Mouse (Mus musculus) forebrain, embryonic 14.5 days (tissue): ENCODE results near the gene Grpel1. TPM values are rescaled to one million over a fixed set of nuclear protein-coding genes. Genes with fewer than 3 reads are reported as not detected.
A peak's percentile ranks its signal among the peaks of the same experiment; 100 is the strongest.

Experiments
- ATAC-seq: fragments of 200-750 bp; cut with Nextera tagmentation; 2 replicates; pipeline ENCODE4 v1.8.0; 2017; ENCODE audit warnings: mild to moderate bottlenecking, moderate library complexity
- DNase-seq: peaks from one replicate; pipeline ENCODE4 v3.0.0-alpha.2; 2015; ENCODE audit warnings: low spot score
- H3K27ac ChIP-seq: fragments of 300-500 bp; sonication (generic); 2 replicates; pipeline ENCODE4 v1.5.1; 2014; ENCODE audit warnings: low read depth, mild to moderate bottlenecking, control low read depth, low read length, moderate library complexity
- H3K27me3 ChIP-seq: fragments of 300-500 bp; sonication (generic); replicated peaks from 2 replicates; pipeline ENCODE4 v1.6.1; 2014; ENCODE audit warnings: low read length, control low read depth, mixed read lengths; ENCODE audit not compliant: control insufficient read depth, insufficient read depth
- H3K36me3 ChIP-seq: fragments of 300-500 bp; sonication (generic); 2 replicates; pipeline ENCODE4 v1.6.1; 2014; ENCODE audit warnings: low read length, control low read depth; ENCODE audit not compliant: control insufficient read depth, insufficient read depth
- H3K4me1 ChIP-seq: fragments of 300-500 bp; sonication (generic); 2 replicates; pipeline ENCODE4 v1.6.1; 2014; ENCODE audit warnings: antibody characterized with exemption, low read length, control low read depth; ENCODE audit not compliant: control insufficient read depth, insufficient read depth
- H3K4me2 ChIP-seq: fragments of 300-500 bp; sonication (generic); 2 replicates; pipeline ENCODE4 v1.6.1; 2014; ENCODE audit warnings: mild to moderate bottlenecking, control low read depth, low read length
- H3K4me3 ChIP-seq: fragments of 300-500 bp; sonication (generic); 2 replicates; pipeline ENCODE4 v1.5.1; 2014; ENCODE audit warnings: low read depth, low read length, control low read depth
- H3K9ac ChIP-seq: fragments of 300-500 bp; sonication (generic); 2 replicates; pipeline ENCODE4 v1.6.1; 2014; ENCODE audit warnings: mild to moderate bottlenecking, low read length, control low read depth, moderate library complexity
- H3K9me3 ChIP-seq: fragments of 300-500 bp; sonication (generic); replicated peaks from 2 replicates; pipeline ENCODE4 v1.6.1; 2016; ENCODE audit warnings: low read length, control low read depth, mixed read lengths; ENCODE audit not compliant: control insufficient read depth
- WGBS: fragments of 180-500 bp; shearing (Covaris S2); extraction: QIAGEN DNeasy Blood & Tissue Kit; methylation state at CpG from one replicate; pipeline ENCODE4 v1.1.7; 2014; 5-methylcytosine and 5-hydroxymethylcytosine counted together
- polyA plus RNA-seq: library from polyadenylated mRNA; unstranded; fragments of >200 nt; fragmentation: Nextera tagmentation; extraction: Ambion mirVana; gene quantifications from 2 replicates; pipeline ENCODE4 v1.2.1, GENCODE M21; 2014

The Grpel1 gene
- polyA plus RNA-seq, 1 experiment from 2014 or later: 58.5 TPM

DNA sequence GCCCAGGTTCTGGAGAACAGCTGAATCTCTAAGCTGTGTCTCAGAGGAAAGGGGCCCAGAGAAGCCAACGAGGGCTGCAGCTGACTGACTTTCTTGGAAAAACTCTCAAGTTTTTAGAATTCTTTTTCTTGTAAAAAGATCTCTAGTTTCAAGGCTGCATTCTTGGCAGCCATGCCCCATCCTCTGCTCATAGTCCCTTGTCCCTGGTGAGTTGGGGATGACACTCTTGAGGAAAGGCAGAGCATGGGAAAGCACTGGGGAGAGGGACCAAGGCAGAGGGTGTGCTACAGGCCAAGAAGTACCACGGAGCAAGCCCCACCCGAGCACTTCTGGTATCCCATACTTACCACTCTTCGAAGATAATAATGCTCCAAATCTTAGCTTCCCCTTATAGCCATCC lies 27.9 kb upstream of the Grpel1 start:
- H3K9ac ChIP-seq: no peak overlapping the region
- ATAC-seq: no peak

DNA sequence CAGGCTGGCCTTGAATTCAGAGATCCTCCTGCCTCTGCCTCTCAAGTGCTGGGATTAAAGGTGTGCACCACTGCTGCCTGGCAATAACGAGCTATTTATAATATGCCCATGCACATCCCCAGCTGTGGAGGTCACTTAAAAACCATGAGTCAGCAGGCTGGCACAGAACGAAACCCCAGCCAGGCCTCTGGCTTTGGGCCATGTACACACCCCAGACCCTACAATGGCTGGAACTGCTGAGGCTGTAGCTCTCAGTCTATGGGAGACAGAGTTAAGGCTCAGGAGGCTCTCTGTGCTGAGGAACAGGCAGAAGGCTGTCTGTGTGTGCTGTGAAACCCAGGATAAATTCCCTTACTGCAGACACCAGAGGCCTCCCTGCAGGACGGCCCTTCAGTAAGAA lies 24.1 kb upstream of the Grpel1 start:
- Histone ChIP-seq H3K9me3 (no peaks in the 10 kb centered on the region), H3K4me2 (no peak overlapping the region), H3K27me3 (no peaks in the 10 kb centered on the region), H3K4me1 (no peaks in the 10 kb centered on the region), H3K4me3 (no peak overlapping the region), H3K9ac (no peak overlapping the region), H3K36me3 (no peaks in the 10 kb centered on the region), H3K27ac (no peak overlapping the region)
- WGBS: 64% methylated on average over 3 of the region's 3 CpGs
- DNase-seq (no peak), ATAC-seq (no peak)

More for the DNA sequence above, 27.9 kb upstream of the Grpel1 start:
- Histone ChIP-seq H3K36me3 (no peaks in the 10 kb centered on the region), H3K4me1 (no peaks in the 10 kb centered on the region), H3K4me3 (no peak overlapping the region), H3K27me3 (no peaks in the 10 kb centered on the region), H3K27ac (no peak overlapping the region), H3K4me2 (no peak overlapping the region), H3K9me3 (no peaks in the 10 kb centered on the region)
- DNase-seq: no peak
- 80% methylated on average over 4 of the region's 4 CpGs for WGBS

DNA sequence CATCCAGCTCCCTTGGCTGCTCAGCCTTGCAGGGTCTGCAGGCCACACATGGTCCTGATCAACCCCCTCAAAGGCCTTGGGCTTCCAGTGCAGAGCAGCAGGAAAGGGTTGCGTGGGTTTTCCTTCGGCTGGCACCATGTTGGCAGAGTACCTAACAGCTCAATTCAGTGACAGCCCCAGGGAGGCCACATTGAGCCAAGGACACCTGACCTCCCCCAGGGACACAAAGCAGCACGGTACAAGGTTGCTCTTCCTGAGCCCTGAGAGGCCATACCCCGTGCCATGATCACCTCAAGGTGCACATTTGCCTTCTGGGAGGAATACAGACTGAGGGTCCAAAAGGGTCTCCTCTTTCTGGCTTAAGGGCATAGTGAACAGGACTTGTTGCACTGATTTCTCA lies 20.2 kb upstream of the Grpel1 start:
- ATAC-seq: no peak
- WGBS: 67% methylated on average over 4 of the region's 4 CpGs
- Histone ChIP-seq H3K9me3 (no peaks in the 10 kb centered on the region), H3K9ac (no peak overlapping the region), H3K4me2 (no peak overlapping the region), H3K27ac (no peak overlapping the region), H3K36me3 (no peaks in the 10 kb centered on the region), H3K4me3 (no peak overlapping the region), H3K27me3 (no peaks in the 10 kb centered on the region), H3K4me1 (no peaks in the 10 kb centered on the region)
- no peak for DNase-seq

DNA sequence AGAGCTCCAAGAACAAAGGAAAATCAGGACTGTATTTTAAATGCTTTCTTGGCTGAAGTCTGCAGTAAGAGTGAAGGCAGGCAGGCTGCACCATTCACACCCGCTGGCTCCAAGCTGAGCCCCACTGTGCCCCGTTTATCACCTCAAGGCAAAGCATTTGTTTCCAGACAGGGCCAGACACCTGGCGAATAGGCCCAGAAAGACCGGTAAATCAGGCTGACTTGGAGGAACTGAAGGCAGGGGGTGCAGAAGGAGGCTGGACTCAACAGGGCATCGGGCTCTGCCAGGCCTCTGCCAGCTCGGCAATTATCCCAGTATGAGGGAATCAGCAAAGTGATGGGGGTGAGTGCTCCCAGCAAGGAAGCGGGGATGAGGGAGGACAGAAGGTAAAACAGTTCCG lies 19.8 kb upstream of the Grpel1 start:
- Histone ChIP-seq H3K27ac (no peak overlapping the region), H3K9ac (no peak overlapping the region), H3K36me3 (no peaks in the 10 kb centered on the region), H3K4me3 (no peak overlapping the region), H3K9me3 (no peaks in the 10 kb centered on the region), H3K4me2 (no peak overlapping the region), H3K4me1 (no peaks in the 10 kb centered on the region), H3K27me3 (no peaks in the 10 kb centered on the region)
- 26% methylated on average over 8 of the region's 8 CpGs for WGBS
- DNase-seq: peak; percentile 24
- ATAC-seq: peak; percentile 20; the same call in 1 of the 2 replicates

- H3K4me1 ChIP-seq: no peaks in the 10 kb centered on the region
- H3K4me2 ChIP-seq: no peak overlapping the region
- H3K9me3 ChIP-seq: no peaks in the 10 kb centered on the region
- H3K36me3 ChIP-seq: no peaks in the 10 kb centered on the region
- peak; percentile 29 for DNase-seq
- ATAC-seq: peak; percentile 29; the same call in 1 of the 2 replicates
- H3K27ac ChIP-seq: peak overlapping the region; percentile 44; the same call in 1 of the 2 replicates
- no peak overlapping the region for H3K4me3 ChIP-seq
- WGBS: 41% methylated on average over 9 of the region's 9 CpGs
- no peaks in the 10 kb centered on the region for H3K27me3 ChIP-seq
- H3K9ac ChIP-seq: no peak overlapping the region
Observed at GRCm38 (mm10) chr5:36446166-36446890, 18.5 kb upstream of the Grpel1 start.

- no peaks in the 10 kb centered on the region for H3K36me3 ChIP-seq
- no peak overlapping the region for H3K27ac ChIP-seq
- H3K4me3 ChIP-seq: no peak overlapping the region
- ATAC-seq (no peak), DNase-seq (no peak)
- H3K4me2 ChIP-seq: no peak overlapping the region
- WGBS: 95% methylated on average over 12 of the region's 12 CpGs
- H3K27me3 ChIP-seq: no peaks in the 10 kb centered on the region
- H3K4me1 ChIP-seq: no peaks in the 10 kb centered on the region
- no peaks in the 10 kb centered on the region for H3K9me3 ChIP-seq
- H3K9ac ChIP-seq: no peak overlapping the region
Observed at GRCm38 (mm10) chr5:36447872-36448271, 16.9 kb upstream of the Grpel1 start.

GRCm38 (mm10) chr5:36449710-36450358 lies 15.0 kb upstream of the Grpel1 start:
- DNase-seq (no peak), ATAC-seq (no peak)
- Histone ChIP-seq H3K4me1 (no peaks in the 10 kb centered on the region), H3K27ac (no peak overlapping the region), H3K9ac (no peak overlapping the region), H3K4me3 (no peak overlapping the region), H3K4me2 (no peak overlapping the region), H3K36me3 (no peaks in the 10 kb centered on the region), H3K27me3 (no peaks in the 10 kb centered on the region), H3K9me3 (no peaks in the 10 kb centered on the region)
- WGBS: 83% methylated on average over 6 of the region's 6 CpGs

- Histone ChIP-seq H3K4me2 (no peak overlapping the region), H3K36me3 (no peaks in the 10 kb centered on the region), H3K27me3 (no peaks in the 10 kb centered on the region), H3K9me3 (no peaks in the 10 kb centered on the region), H3K4me3 (no peak overlapping the region), H3K9ac (no peak overlapping the region), H3K4me1 (no peaks in the 10 kb centered on the region), H3K27ac (no peak overlapping the region)
- 17% methylated on average over 10 of the region's 10 CpGs for WGBS
- ATAC-seq: no peak
- DNase-seq: no peak
Observed at GRCm38 (mm10) chr5:36451119-36451518, 13.7 kb upstream of the Grpel1 start.

DNA sequence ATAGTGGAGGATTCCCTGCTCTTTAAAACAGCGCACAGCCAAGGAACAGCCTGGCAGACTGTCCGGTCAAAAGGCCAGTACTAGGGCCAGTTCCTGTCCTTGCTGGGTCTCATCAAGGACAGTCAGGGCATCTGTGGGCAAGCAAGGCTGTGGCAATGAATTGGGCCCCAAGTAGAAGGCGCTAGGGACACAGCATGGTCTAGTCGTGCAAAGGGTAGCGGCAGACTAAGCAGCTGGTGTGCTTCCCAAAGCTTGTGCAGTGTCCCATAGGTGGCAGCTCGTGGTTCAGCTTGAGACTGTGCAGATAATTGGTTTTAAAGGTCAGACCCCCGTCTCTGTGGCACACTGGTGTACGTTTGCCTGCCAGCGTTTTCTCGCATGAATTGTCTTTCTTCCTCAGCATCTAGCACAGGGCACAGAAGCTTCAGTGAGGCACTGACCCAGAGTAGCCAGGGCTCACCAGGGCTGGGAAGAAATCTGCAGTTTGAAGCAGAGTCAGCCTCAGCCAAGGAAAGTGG lies 12.9 kb upstream of the Grpel1 start:
- Histone ChIP-seq H3K4me1 (no peaks in the 10 kb centered on the region), H3K4me3 (no peak overlapping the region), H3K36me3 (no peaks in the 10 kb centered on the region), H3K4me2 (no peak overlapping the region), H3K9ac (no peak overlapping the region), H3K27me3 (no peaks in the 10 kb centered on the region), H3K27ac (no peak overlapping the region), H3K9me3 (no peaks in the 10 kb centered on the region)
- ATAC-seq (no peak), DNase-seq (no peak)
- 65% methylated on average over 10 of the region's 10 CpGs for WGBS
